In genomic region chr10:80561116-80561944, GRCm38 (mm10) we compare ENCODE assay signal across 8 mouse cellular contexts. TPM values are rescaled to one million over a fixed set of nuclear protein-coding genes. Genes with fewer than 3 reads are reported as not detected.
DNase-seq lines count a peak whose midpoint lies in the region; ATAC-seq and TF ChIP-seq lines count a peak whose summit lies in the region.

Gene Rexo1 (minus strand): TSS chr10:80561560.

- peak within 1 kb of the TSS; percentile 86 for H3K27ac ChIP-seq in bone marrow macrophage, adult 2 months (ENCODE audit: insufficient read depth, low read depth, low read length)
- H3K27ac ChIP-seq in embryonic fibroblast, embryonic 13.5 days (ENCODE audit: insufficient read depth, low read length) = peak within 1 kb of the TSS; percentile 99
- peak within 1 kb of the TSS; percentile 78 for H3K27ac ChIP-seq in kidney, embryonic 14.5 days (ENCODE audit: low read depth, low read length)
- H3K27ac ChIP-seq in limb, embryonic 15.5 days = peak within 1 kb of the TSS; percentile 92

- TF ChIP-seq CTCF in bone marrow macrophage, adult 2 months (IDR thresholded peaks at IDR 0.05; ENCODE audit: low read depth, low read length) = peak; percentile 79
- TF ChIP-seq CTCF in embryonic fibroblast, embryonic 13.5 days (IDR thresholded peaks at IDR 0.05; ENCODE audit: borderline replicate concordance, insufficient read depth, low read length) = 0 out of 2 replicates have a peak, but pooled peaks have one; percentile 44

- H3K27me3 ChIP-seq in kidney, embryonic 14.5 days (ENCODE audit: control insufficient read depth, insufficient read depth, low read length) = no peaks in the 10 kb centered on the region
- no peaks in the 10 kb centered on the region for H3K27me3 ChIP-seq in limb, embryonic 15.5 days

- H3K9ac ChIP-seq in kidney, embryonic 14.5 days (ENCODE audit: low read depth, low read length) = peak within 1 kb of the TSS; percentile 91
- peak within 1 kb of the TSS; percentile 97 for H3K9ac ChIP-seq in limb, embryonic 15.5 days

- peak within 1 kb of the TSS; percentile 53 for H3K4me2 ChIP-seq in kidney, embryonic 14.5 days (replicated peaks; ENCODE audit: low read depth, low read length)
- peak within 1 kb of the TSS; percentile 80 for H3K4me2 ChIP-seq in limb, embryonic 15.5 days

- WGBS in kidney, embryonic 14.5 days = under 1% methylated on average over 66 of the region's 72 CpGs
- under 1% methylated on average over 70 of the region's 72 CpGs for WGBS in limb, embryonic 15.5 days

- peaks cover 28% of the 10 kb centered on the region for H3K4me1 ChIP-seq in bone marrow macrophage, adult 2 months (ENCODE audit: control insufficient read depth, insufficient read depth, low read length)
- 0 out of 2 replicates have a peak, but pooled peaks cover 5% of the 10 kb centered on the region for H3K4me1 ChIP-seq in embryonic fibroblast, embryonic 13.5 days (ENCODE audit: control insufficient read depth, insufficient read depth, low read length)
- H3K4me1 ChIP-seq in kidney, embryonic 14.5 days (ENCODE audit: control insufficient read depth, insufficient read depth, low read length) = peaks cover 20% of the 10 kb centered on the region
- peaks cover 47% of the 10 kb centered on the region for H3K4me1 ChIP-seq in limb, embryonic 15.5 days

- ATAC-seq in kidney, embryonic 14.5 days (ENCODE audit: low FRiP score, low TSS enrichment) = peak; percentile 83
- ATAC-seq in limb, embryonic 15.5 days (ENCODE audit: insufficient number of reproducible peaks, low FRiP score, low TSS enrichment, low read depth) = peak; percentile 84

- DNase-seq in A20 (ENCODE audit: low read depth, low spot score) = peak; percentile 98
- DNase-seq in heart, adult 9 months (ENCODE audit: low spot score in 2 of 2) = peak; percentile 90 to 96
- DNase-seq in monocyte, adult 2 months (ENCODE audit: low read depth in 1 of 2, low spot score in 2 of 2) = peak; percentile 86 to 89
- peak; percentile 92 to 95 for DNase-seq in spleen, postnatal 36 days (ENCODE audit: low spot score in 2 of 2)

- TF ChIP-seq POLR2A in bone marrow macrophage, adult 2 months (IDR thresholded peaks at IDR 0.05; ENCODE audit: borderline replicate concordance, low read depth, low read length) = peak; percentile 28; the same call in 1 of the 2 replicates
- TF ChIP-seq POLR2A in embryonic fibroblast, embryonic 13.5 days (IDR thresholded peaks at IDR 0.05; ENCODE audit: low read depth, low read length) = peak; percentile 35; the same call in 1 of the 2 replicates

- no peaks in the 10 kb centered on the region for H3K36me3 ChIP-seq in kidney, embryonic 14.5 days (ENCODE audit: control insufficient read depth, insufficient read depth, low read length)
- H3K36me3 ChIP-seq in limb, embryonic 15.5 days = 0 out of 2 replicates have a peak, but pooled peaks cover 5% of the 10 kb centered on the region

- no peaks in the 10 kb centered on the region for H3K9me3 ChIP-seq in kidney, embryonic 14.5 days (ENCODE audit: control insufficient read depth, low read length)
- no peaks in the 10 kb centered on the region for H3K9me3 ChIP-seq in limb, embryonic 15.5 days

- peak within 1 kb of the TSS; percentile 100 for H3K4me3 ChIP-seq in bone marrow macrophage, adult 2 months (ENCODE audit: insufficient read depth, low read length)
- peak within 1 kb of the TSS; percentile 77 for H3K4me3 ChIP-seq in embryonic fibroblast, embryonic 13.5 days (ENCODE audit: insufficient read depth, low read length)
- peak within 1 kb of the TSS; percentile 88 for H3K4me3 ChIP-seq in kidney, embryonic 14.5 days (ENCODE audit: low read length)
- H3K4me3 ChIP-seq in limb, embryonic 15.5 days = peak within 1 kb of the TSS; percentile 99

RNA-seq across cellular contexts. Expression of gene Rexo1, which starts in this region (rescaled TPM):
- 28.9 and 29.8 TPM in 2 replicates for polyA plus RNA-seq in bone marrow macrophage, adult 2 months (2012; ENCODE audit: insufficient read depth, insufficient read length, missing spikeins)
- polyA plus RNA-seq in embryonic fibroblast, embryonic 13.5 days (2011; ENCODE audit: insufficient read length, low read depth, missing spikeins) = 19.4 and 21.9 TPM in 2 replicates
- 25.8 and 31.3 TPM in 2 replicates for polyA plus RNA-seq in kidney, embryonic 14.5 days (2014; fragmentation: Nextera tagmentation; extraction: Ambion mirVana)
- polyA plus RNA-seq in limb, embryonic 15.5 days (2015; fragmentation: Nextera tagmentation; extraction: Ambion mirVana) = 21.9 and 22.5 TPM in 2 replicates

Comparison
In these comparisons a context has a peak if more than half of its experiments do, and no peak if none do; other contexts are left out.
1. Peak in every context shown above with its lines: DNase-seq, ATAC-seq, H3K4me3 ChIP-seq and H3K27ac ChIP-seq.